Mouse (Mus musculus) midbrain, postnatal 0 days (tissue): ENCODE data around the gene Ankrd11. TPM values are rescaled to one million over a fixed set of nuclear protein-coding genes. Genes with fewer than 3 reads are reported as not detected.
A peak's percentile ranks its signal among the peaks of the same experiment; 100 is the strongest.

Experiments used
- ATAC-seq: fragments of 200-750 bp; cut with Nextera tagmentation; 2 replicates; pipeline ENCODE4 v1.8.0; 2017; ENCODE audit warnings: moderate number of reproducible peaks, mild to moderate bottlenecking, moderate TSS enrichment, moderate library complexity; ENCODE audit not compliant: low FRiP score
- DNase-seq: peaks from one replicate; pipeline ENCODE4 v3.0.0-alpha.2; 2015; ENCODE audit warnings: low spot score
- H3K27ac ChIP-seq: fragments of 300-500 bp; sonication (generic); 2 replicates; pipeline ENCODE4 v1.5.1; 2014; ENCODE audit warnings: low read depth, mild to moderate bottlenecking, low read length, mixed read lengths
- H3K27me3 ChIP-seq: fragments of 300-500 bp; sonication (generic); 2 replicates; pipeline ENCODE4 v1.6.1; 2014; ENCODE audit warnings: low read length, control low read depth, mixed read lengths; ENCODE audit not compliant: insufficient read depth
- H3K36me3 ChIP-seq: fragments of 300-500 bp; sonication (generic); 2 replicates; pipeline ENCODE4 v1.6.1; 2014; ENCODE audit warnings: low read length, control low read depth, mixed read lengths; ENCODE audit not compliant: insufficient read depth
- H3K4me1 ChIP-seq: fragments of 300-500 bp; sonication (generic); 2 replicates; pipeline ENCODE4 v1.6.1; 2014; ENCODE audit warnings: mild to moderate bottlenecking, control low read depth, antibody characterized with exemption, low read length, mixed read lengths; ENCODE audit not compliant: insufficient read depth
- H3K4me2 ChIP-seq: fragments of 300-500 bp; sonication (generic); 2 replicates; pipeline ENCODE4 v1.6.1; 2014; ENCODE audit warnings: low read depth, mild to moderate bottlenecking, low read length, mixed read lengths; ENCODE audit not compliant: poor library complexity, severe bottlenecking
- H3K4me3 ChIP-seq: fragments of 300-500 bp; sonication (generic); 2 replicates; pipeline ENCODE4 v1.5.1; 2014; ENCODE audit warnings: low read depth, mild to moderate bottlenecking, low read length, moderate library complexity
- H3K9ac ChIP-seq: fragments of 300-500 bp; sonication (generic); replicated peaks from 2 replicates; pipeline ENCODE4 v1.6.1; 2014; ENCODE audit warnings: mild to moderate bottlenecking, low read length, moderate library complexity, mixed read lengths; ENCODE audit not compliant: poor library complexity, severe bottlenecking
- H3K9me3 ChIP-seq: fragments of 300-500 bp; sonication (generic); 2 replicates; pipeline ENCODE4 v1.6.1; 2016; ENCODE audit warnings: low read length, control low read depth
- CTCF ChIP-seq: IDR thresholded peaks from 2 replicates; pipeline ENCODE4 v1.5.1; 2016; ENCODE audit warnings: antibody characterized with exemption, mild to moderate bottlenecking
- WGBS: fragments of 180-500 bp; shearing (Covaris S2); extraction: QIAGEN DNeasy Blood & Tissue Kit; methylation state at CpG from one replicate; pipeline ENCODE4 v1.1.7; 2014; 5-methylcytosine and 5-hydroxymethylcytosine counted together
- polyA plus RNA-seq: library from polyadenylated mRNA; unstranded; fragments of >200 nt; fragmentation: Nextera tagmentation; extraction: Ambion mirVana; gene quantifications from 2 replicates; pipeline ENCODE4 v1.2.1, GENCODE M21; 2015
- total RNA-seq: library from RNA; depleted of rRNA; stranded (reverse); fragments of >200 nt; gene quantifications from 2 replicates; pipeline ENCODE4 v1.2.3, GENCODE M21; 2014

Ankrd11 gene
- total and polyA plus RNA-seq, 2 experiments from 2014 or later, result 78.7 to 98.3 TPM

DNA sequence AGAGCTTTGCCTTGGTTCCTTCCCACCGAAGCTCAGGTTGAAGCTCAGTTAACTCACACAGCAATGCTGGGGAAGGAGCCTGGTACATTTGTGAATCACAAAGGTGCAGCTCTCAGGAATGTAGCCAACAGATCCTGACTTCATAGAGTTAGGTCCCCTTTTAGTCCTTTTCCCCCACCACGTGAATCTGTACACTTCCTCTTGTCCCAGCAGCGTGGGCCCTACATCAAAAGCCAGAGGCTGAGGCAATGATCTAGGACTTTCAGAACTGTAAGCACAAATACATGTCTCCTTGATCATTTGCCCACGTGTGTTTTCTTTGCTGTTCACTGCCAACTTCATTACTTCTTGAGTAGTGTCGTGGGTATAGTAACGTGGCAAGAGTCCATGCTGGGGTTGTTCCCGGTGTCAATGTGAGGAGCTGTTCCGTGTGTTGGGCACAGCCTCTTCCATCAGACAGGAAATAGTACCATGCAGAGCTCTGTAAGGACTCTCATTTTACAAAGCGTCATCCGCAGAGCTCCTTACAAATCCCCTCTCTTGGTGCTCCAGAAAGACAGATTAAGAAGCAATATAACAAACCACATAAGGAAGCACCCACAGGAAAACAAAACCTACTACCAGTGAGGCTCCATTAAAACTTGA, 62.1 kb downstream of the Ankrd11 start:
- peak; percentile 8 for DNase-seq
- 71% methylated on average over 10 of the region's 10 CpGs for WGBS
- TF ChIP-seq CTCF, result no peak
- ATAC-seq, result no peak
- H3K4me2 ChIP-seq, result no peak overlapping the region
- peaks cover 6% of the 10 kb centered on the region for H3K4me1 ChIP-seq
- no peaks in the 10 kb centered on the region for H3K9me3 ChIP-seq
- H3K36me3 ChIP-seq, result no peaks in the 10 kb centered on the region
- no peak overlapping the region for H3K9ac ChIP-seq
- no peaks in the 10 kb centered on the region for H3K27me3 ChIP-seq
- no peak overlapping the region for H3K4me3 ChIP-seq
- no peak overlapping the region for H3K27ac ChIP-seq

DNA sequence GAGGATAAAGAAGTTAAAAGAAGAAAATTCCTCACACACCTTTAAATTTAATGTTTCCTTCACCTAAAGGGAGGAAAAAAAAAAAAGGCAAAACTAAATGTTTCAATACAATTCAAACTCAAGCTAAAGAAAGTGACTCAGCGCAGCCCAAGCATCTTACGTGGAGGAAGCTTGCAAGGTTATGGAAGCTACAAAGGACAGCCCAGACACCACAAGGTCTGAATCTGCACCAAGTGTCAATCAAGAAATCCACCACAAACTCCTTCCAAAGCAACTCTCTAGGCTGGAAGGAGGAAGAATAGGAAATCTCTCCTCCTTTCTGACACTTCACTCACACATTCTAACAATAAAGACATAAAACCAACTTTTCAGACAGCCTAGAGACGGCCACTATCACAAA, 62.7 kb downstream of the Ankrd11 start:
- no peaks in the 10 kb centered on the region for H3K36me3 ChIP-seq
- peaks cover 6% of the 10 kb centered on the region for H3K4me1 ChIP-seq
- H3K27ac ChIP-seq, result no peak overlapping the region
- H3K9ac ChIP-seq, result no peak overlapping the region
- ATAC-seq (no peak), DNase-seq (no peak)
- H3K9me3 ChIP-seq, result no peaks in the 10 kb centered on the region
- no peak for TF ChIP-seq CTCF
- H3K4me3 ChIP-seq, result no peak overlapping the region
- WGBS, result 87% methylated on average over 3 of the region's 3 CpGs
- H3K27me3 ChIP-seq, result no peaks in the 10 kb centered on the region
- no peak overlapping the region for H3K4me2 ChIP-seq

DNA sequence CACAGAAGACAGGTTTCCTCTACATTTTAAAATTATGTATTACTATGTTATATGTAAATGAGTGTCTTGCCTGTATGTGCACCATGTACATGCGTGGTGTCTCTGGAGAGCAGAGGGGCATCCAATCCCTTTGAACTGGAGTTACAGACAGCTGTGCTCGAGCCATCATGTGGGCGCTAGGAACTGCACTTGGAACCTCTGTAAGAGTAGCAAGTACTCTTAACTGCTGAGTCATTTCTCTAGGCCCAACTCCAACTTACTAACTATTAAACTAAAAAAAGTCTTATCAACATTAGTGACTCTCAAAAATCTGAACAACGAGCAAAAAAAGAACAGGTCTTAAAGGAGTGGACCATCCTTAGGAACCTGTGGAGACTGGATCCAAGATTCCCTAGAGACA, 66.0 kb downstream of the Ankrd11 start:
- H3K4me2 ChIP-seq, result no peak overlapping the region
- no peak overlapping the region for H3K27ac ChIP-seq
- H3K4me1 ChIP-seq, result peaks cover 6% of the 10 kb centered on the region
- 96% methylated on average over 4 of the region's 4 CpGs for WGBS
- DNase-seq, result no peak
- no peaks in the 10 kb centered on the region for H3K9me3 ChIP-seq
- no peak for TF ChIP-seq CTCF
- H3K36me3 ChIP-seq, result no peaks in the 10 kb centered on the region
- ATAC-seq, result no peak
- no peak overlapping the region for H3K4me3 ChIP-seq
- H3K27me3 ChIP-seq, result no peaks in the 10 kb centered on the region
- H3K9ac ChIP-seq, result no peak overlapping the region

- Histone ChIP-seq H3K36me3 (0 out of 2 replicates have a peak, but pooled peaks cover 4% of the 10 kb centered on the region), H3K4me3 (no peak overlapping the region), H3K27ac (no peak overlapping the region), H3K9ac (no peak overlapping the region), H3K27me3 (no peaks in the 10 kb centered on the region), H3K4me1 (no peaks in the 10 kb centered on the region), H3K4me2 (no peak overlapping the region), H3K9me3 (no peaks in the 10 kb centered on the region)
- 94% methylated on average over 3 of the region's 3 CpGs for WGBS
- no peak for TF ChIP-seq CTCF
- ATAC-seq, result no peak
- no peak for DNase-seq
Observed at GRCm38 (mm10) chr8:122969964-122970620, 72.0 kb downstream of the Ankrd11 start.

GRCm38 (mm10) chr8:122968145-122968544, 73.9 kb downstream of the Ankrd11 start:
- Histone ChIP-seq H3K4me2 (no peak overlapping the region), H3K27me3 (no peaks in the 10 kb centered on the region), H3K4me1 (no peaks in the 10 kb centered on the region), H3K27ac (no peak overlapping the region), H3K9me3 (no peaks in the 10 kb centered on the region), H3K36me3 (0 out of 2 replicates have a peak, but pooled peaks cover 4% of the 10 kb centered on the region), H3K9ac (no peak overlapping the region), H3K4me3 (no peak overlapping the region)
- ATAC-seq (no peak), DNase-seq (no peak)
- no peak for TF ChIP-seq CTCF
- 93% methylated on average over 3 of the region's 3 CpGs for WGBS

DNA sequence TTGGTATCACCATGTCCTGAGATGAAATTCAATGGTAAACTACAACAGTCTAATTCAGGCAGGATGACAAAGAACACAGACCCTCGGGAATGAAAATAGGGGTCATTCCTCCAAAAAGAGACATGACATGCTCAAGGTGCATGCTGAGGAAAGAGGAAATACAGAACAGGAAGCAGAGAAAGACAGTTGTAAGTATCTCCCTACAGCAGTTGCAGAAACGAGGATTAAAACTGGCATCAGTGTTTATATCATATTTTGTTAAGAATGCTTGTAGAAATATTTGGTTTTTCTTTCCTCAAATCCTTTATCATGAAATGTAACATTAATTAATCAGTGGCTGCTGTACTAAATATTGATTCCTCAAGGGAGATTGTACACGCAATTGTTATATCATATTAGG, 75.4 kb downstream of the Ankrd11 start:
- DNase-seq, result no peak
- H3K9me3 ChIP-seq, result no peaks in the 10 kb centered on the region
- no peaks in the 10 kb centered on the region for H3K27me3 ChIP-seq
- TF ChIP-seq CTCF, result no peak
- H3K27ac ChIP-seq, result no peak overlapping the region
- no peak overlapping the region for H3K4me3 ChIP-seq
- H3K36me3 ChIP-seq, result 0 out of 2 replicates have a peak, but pooled peaks cover 4% of the 10 kb centered on the region
- ATAC-seq, result no peak
- 81% methylated on average over 3 of the region's 3 CpGs for WGBS
- H3K9ac ChIP-seq, result no peak overlapping the region
- no peak overlapping the region for H3K4me2 ChIP-seq
- H3K4me1 ChIP-seq, result no peaks in the 10 kb centered on the region
